Mouse (Mus musculus) embryonic fibroblast, embryonic 13.5 days (primary cell): Measurements from ENCODE around the gene Slc24a4.

Source experiments
- CTCF ChIP-seq: IDR thresholded peaks from 2 replicates; pipeline ENCODE4 v1.5.1; 2011; ENCODE audit warnings: mild to moderate bottlenecking, control low read depth, low read length, moderate library complexity, borderline replicate concordance; ENCODE audit not compliant: insufficient read depth
- POLR2A ChIP-seq: IDR thresholded peaks from 2 replicates; pipeline ENCODE4 v1.6.1; 2011; ENCODE audit warnings: low read depth, mild to moderate bottlenecking, control low read depth, low read length, moderate library complexity

DNA sequence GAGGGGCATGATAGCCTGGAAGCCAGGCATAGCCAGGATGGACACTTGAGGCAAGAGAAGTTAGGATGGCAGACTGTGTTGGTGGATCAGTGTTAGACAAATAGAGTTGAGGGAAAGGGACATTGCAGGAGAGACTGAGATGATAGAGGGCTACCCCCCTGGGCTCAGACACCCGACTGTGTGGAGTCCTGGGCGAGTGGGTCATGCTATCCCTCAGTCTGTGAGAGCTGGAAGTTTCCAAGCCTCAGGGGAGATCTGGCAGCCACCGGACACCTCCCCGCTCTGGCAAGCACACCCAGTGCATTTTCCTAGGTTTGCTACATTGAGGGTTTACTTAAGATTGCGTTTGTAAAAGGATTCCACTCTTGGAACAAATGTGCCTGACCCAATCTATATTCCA, 157.2 kb downstream of the Slc24a4 start:
- TF ChIP-seq POLR2A (no peak), CTCF (no peak)
